Mouse (Mus musculus) midbrain, embryonic 14.5 days (tissue): ENCODE results near the gene Hist1h3c. TPM values are rescaled to one million over a fixed set of nuclear protein-coding genes. Genes with fewer than 3 reads are reported as not detected.

ENCODE experiments used
- ATAC-seq: fragments of 200-750 bp; cut with Nextera tagmentation; 2 replicates; pipeline ENCODE4 v1.8.0; 2017; ENCODE audit warnings: moderate number of reproducible peaks, moderate library complexity; ENCODE audit not compliant: low FRiP score, low TSS enrichment
- DNase-seq: peaks from one replicate; pipeline ENCODE4 v3.0.0-alpha.2; 2015
- H3K27ac ChIP-seq: fragments of 300-500 bp; sonication (generic); replicated peaks from 2 replicates; pipeline ENCODE4 v1.5.1; 2014; ENCODE audit warnings: mild to moderate bottlenecking, low read depth, low read length, moderate library complexity
- H3K27me3 ChIP-seq: fragments of 300-500 bp; sonication (generic); 2 replicates; pipeline ENCODE4 v1.6.1; 2014; ENCODE audit warnings: low read length, control low read depth, mixed read lengths; ENCODE audit not compliant: control insufficient read depth, insufficient read depth
- H3K36me3 ChIP-seq: fragments of 300-500 bp; sonication (generic); 2 replicates; pipeline ENCODE4 v1.6.1; 2014; ENCODE audit warnings: low read length, control low read depth; ENCODE audit not compliant: control insufficient read depth, insufficient read depth
- H3K4me1 ChIP-seq: fragments of 300-500 bp; sonication (generic); 2 replicates; pipeline ENCODE4 v1.6.1; 2014; ENCODE audit warnings: mild to moderate bottlenecking, antibody characterized with exemption, low read length, control low read depth; ENCODE audit not compliant: control insufficient read depth, insufficient read depth
- H3K4me2 ChIP-seq: fragments of 300-500 bp; sonication (generic); 2 replicates; pipeline ENCODE4 v1.6.1; 2014; ENCODE audit warnings: mild to moderate bottlenecking, low read length, moderate library complexity
- H3K4me3 ChIP-seq: fragments of 300-500 bp; sonication (generic); replicated peaks from 2 replicates; pipeline ENCODE4 v1.5.1; 2014; ENCODE audit warnings: low read depth, low read length
- H3K9ac ChIP-seq: fragments of 300-500 bp; sonication (generic); replicated peaks from 2 replicates; pipeline ENCODE4 v1.6.1; 2014; ENCODE audit warnings: mild to moderate bottlenecking, low read length, moderate library complexity
- H3K9me3 ChIP-seq: fragments of 300-500 bp; sonication (generic); 2 replicates; pipeline ENCODE4 v1.6.1; 2016; ENCODE audit warnings: low read length, control low read depth, mixed read lengths; ENCODE audit not compliant: control insufficient read depth
- WGBS: fragments of 180-500 bp; shearing (Covaris S2); extraction: QIAGEN DNeasy Blood & Tissue Kit; methylation state at CpG from one replicate; pipeline ENCODE4 v1.1.7; 2014; 5-methylcytosine and 5-hydroxymethylcytosine counted together
- polyA plus RNA-seq: library from polyadenylated mRNA; unstranded; fragments of >200 nt; fragmentation: Nextera tagmentation; extraction: Ambion mirVana; gene quantifications from 2 replicates; pipeline ENCODE4 v1.2.1, GENCODE M21; 2014

Hist1h3c gene
- polyA plus RNA-seq, 1 experiment from 2014 or later, result 1.2 TPM

- H3K27me3 ChIP-seq, result no peaks in the 10 kb centered on the region
- H3K4me2 ChIP-seq, result peak overlapping the region; percentile 69
- no peaks in the 10 kb centered on the region for H3K36me3 ChIP-seq
- H3K9me3 ChIP-seq, result no peaks in the 10 kb centered on the region
- H3K9ac ChIP-seq, result no peak overlapping the region
- WGBS, result under 1% methylated on average over 18 of the region's 36 CpGs
- peak overlapping the region; percentile 20; the same call in 1 of the 2 replicates for H3K4me3 ChIP-seq
- no peak for ATAC-seq
- DNase-seq, result no peak
- H3K4me1 ChIP-seq, result peaks cover 17% of the 10 kb centered on the region
- no peak overlapping the region for H3K27ac ChIP-seq
Measured at GRCm38 (mm10) chr13:23744421-23745380, 701 bp downstream of the Hist1h3c start.

GRCm38 (mm10) chr13:23743963-23744362 lies 1.4 kb downstream of the Hist1h3c start:
- Histone ChIP-seq H3K9ac (no peak overlapping the region), H3K27ac (no peak overlapping the region), H3K36me3 (no peaks in the 10 kb centered on the region), H3K4me1 (peaks cover 23% of the 10 kb centered on the region), H3K4me2 (peak overlapping the region; percentile 69; the same call in 1 of the 2 replicates), H3K27me3 (no peaks in the 10 kb centered on the region), H3K9me3 (no peaks in the 10 kb centered on the region), H3K4me3 (no peak overlapping the region)
- no peak for ATAC-seq
- 40% methylated on average over 4 of the region's 4 CpGs for WGBS
- DNase-seq, result no peak

DNA sequence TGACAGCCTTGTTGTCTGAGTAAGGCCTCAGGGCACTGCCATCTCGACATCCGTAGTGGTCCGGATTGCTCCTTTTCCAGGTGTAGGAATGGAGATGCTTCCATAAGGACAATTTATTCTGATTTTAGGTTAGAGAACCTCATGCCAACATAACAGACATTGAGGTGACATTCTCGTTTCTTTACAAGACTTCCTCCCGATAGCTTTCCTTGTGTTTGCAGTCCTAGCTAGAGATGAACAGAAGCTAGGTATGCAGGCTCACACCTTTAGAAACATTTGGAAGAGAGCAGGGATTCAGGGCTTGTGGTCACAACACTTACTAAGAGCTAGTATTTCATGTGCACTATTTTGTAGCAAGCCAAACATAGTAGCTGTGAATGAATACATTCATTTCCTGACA lies 2.2 kb downstream of the Hist1h3c start:
- Histone ChIP-seq H3K27me3 (no peaks in the 10 kb centered on the region), H3K4me2 (no peak overlapping the region), H3K9me3 (no peaks in the 10 kb centered on the region), H3K4me1 (peaks cover 25% of the 10 kb centered on the region), H3K36me3 (no peaks in the 10 kb centered on the region), H3K4me3 (no peak overlapping the region), H3K9ac (no peak overlapping the region), H3K27ac (no peak overlapping the region)
- DNase-seq (no peak), ATAC-seq (no peak)
- WGBS, result 86% methylated on average over 5 of the region's 5 CpGs

DNA sequence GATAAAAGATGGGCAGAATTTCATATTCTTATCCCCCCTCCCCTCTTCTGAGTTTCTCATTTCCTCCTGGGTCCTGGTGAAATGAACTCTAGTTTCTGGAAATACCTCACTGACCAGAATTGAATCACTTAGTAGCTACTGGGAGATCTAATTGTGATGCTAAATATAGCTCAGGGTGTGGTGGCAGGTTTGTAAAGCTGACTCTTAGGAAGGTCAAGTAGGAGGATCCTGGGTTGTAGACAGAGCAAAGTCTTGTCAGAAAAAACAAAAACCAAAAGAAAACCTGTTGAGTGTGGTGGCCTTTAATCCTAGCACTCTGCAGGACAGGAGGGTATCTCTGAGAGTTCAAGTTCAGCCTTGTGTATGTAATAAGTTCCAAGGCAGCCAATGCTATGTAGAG lies 3.4 kb downstream of the Hist1h3c start:
- H3K9ac ChIP-seq, result no peak overlapping the region
- H3K36me3 ChIP-seq, result no peaks in the 10 kb centered on the region
- no peak overlapping the region for H3K27ac ChIP-seq
- ATAC-seq, result no peak
- no peaks in the 10 kb centered on the region for H3K9me3 ChIP-seq
- H3K4me1 ChIP-seq, result peaks cover 22% of the 10 kb centered on the region
- H3K27me3 ChIP-seq, result no peaks in the 10 kb centered on the region
- no peak for DNase-seq
- no peak overlapping the region for H3K4me2 ChIP-seq
- no peak overlapping the region for H3K4me3 ChIP-seq

- DNase-seq, result no peak
Measured at GRCm38 (mm10) chr13:23740910-23741309, 4.5 kb downstream of the Hist1h3c start.

GRCm38 (mm10) chr13:23740256-23740840 lies 5.1 kb downstream of the Hist1h3c start:
- peaks cover 19% of the 10 kb centered on the region for H3K4me1 ChIP-seq
- DNase-seq (no peak), ATAC-seq (no peak)
- 34% methylated on average over 13 of the region's 13 CpGs for WGBS
- H3K27ac ChIP-seq, result no peak overlapping the region
- no peaks in the 10 kb centered on the region for H3K27me3 ChIP-seq
- no peaks in the 10 kb centered on the region for H3K36me3 ChIP-seq
- peak overlapping the region; percentile 48 for H3K4me3 ChIP-seq
- peak overlapping the region; percentile 57; the same call in 1 of the 2 replicates for H3K9ac ChIP-seq
- peak overlapping the region; percentile 98 for H3K4me2 ChIP-seq
- H3K9me3 ChIP-seq, result no peaks in the 10 kb centered on the region

More at GRCm38 (mm10) chr13:23740910-23741309, 4.5 kb downstream of the Hist1h3c start:
- WGBS, result 66% methylated on average over 5 of the region's 5 CpGs
- H3K4me1 ChIP-seq, result peaks cover 21% of the 10 kb centered on the region
- H3K36me3 ChIP-seq, result no peaks in the 10 kb centered on the region
- H3K27me3 ChIP-seq, result no peaks in the 10 kb centered on the region
- H3K4me2 ChIP-seq, result peak overlapping the region; percentile 98; the same call in 1 of the 2 replicates
- ATAC-seq, result no peak
- H3K9ac ChIP-seq, result no peak overlapping the region
- no peaks in the 10 kb centered on the region for H3K9me3 ChIP-seq
- no peak overlapping the region for H3K4me3 ChIP-seq
- H3K27ac ChIP-seq, result no peak overlapping the region

- no peaks in the 10 kb centered on the region for H3K36me3 ChIP-seq
- peak overlapping the region; percentile 57; the same call in 1 of the 2 replicates for H3K9ac ChIP-seq
- peak overlapping the region; percentile 98 for H3K4me2 ChIP-seq
- H3K27me3 ChIP-seq, result no peaks in the 10 kb centered on the region
- WGBS, result 2% methylated on average over 14 of the region's 14 CpGs
- peak overlapping the region; percentile 48 for H3K4me3 ChIP-seq
- no peak for DNase-seq
- H3K9me3 ChIP-seq, result no peaks in the 10 kb centered on the region
- H3K4me1 ChIP-seq, result peaks cover 19% of the 10 kb centered on the region
- no peak for ATAC-seq
- peak overlapping the region; percentile 78 for H3K27ac ChIP-seq
Measured at GRCm38 (mm10) chr13:23739922-23740252, 5.5 kb downstream of the Hist1h3c start.

- under 1% methylated on average over 39 of the region's 39 CpGs for WGBS
- peaks cover 19% of the 10 kb centered on the region for H3K4me1 ChIP-seq
- H3K4me3 ChIP-seq, result peak overlapping the region; percentile 48
- no peaks in the 10 kb centered on the region for H3K27me3 ChIP-seq
- peak; percentile 85 for ATAC-seq
- H3K9ac ChIP-seq, result peak overlapping the region; percentile 57; the same call in 1 of the 2 replicates
- H3K27ac ChIP-seq, result peak overlapping the region; percentile 78
- H3K4me2 ChIP-seq, result peak overlapping the region; percentile 98
- DNase-seq, result peak; percentile 92
- no peaks in the 10 kb centered on the region for H3K36me3 ChIP-seq
- no peaks in the 10 kb centered on the region for H3K9me3 ChIP-seq
Measured at GRCm38 (mm10) chr13:23739069-23739921, 6.1 kb downstream of the Hist1h3c start.
